Mouse (Mus musculus): Measurements from ENCODE around the gene Phf8. TPM values are rescaled to one million over a fixed set of nuclear protein-coding genes. Genes with fewer than 3 reads are reported as not detected.

The Phf8 gene
- polyA plus RNA-seq (2015; fragmentation: Nextera tagmentation; extraction: Ambion mirVana): 4.6 and 5.2 TPM in 2 replicates

GRCm38 (mm10) chrX:151520458-151521322 is at the start of gene Phf8:
Phf8 (plus strand) TSS chrX:151520672.

Other genes with a start within 250 kb of the Phf8 start
- gene Fam120c, start 176.5 kb upstream of the Phf8 start, polyA plus RNA-seq (2015; fragmentation: Nextera tagmentation; extraction: Ambion mirVana): 5.4 and 5.5 TPM in 2 replicates